Mouse (Mus musculus) neural tube, embryonic 15.5 days (tissue): ENCODE data around the gene Entpd8. TPM values are rescaled to one million over a fixed set of nuclear protein-coding genes. Genes with fewer than 3 reads are reported as not detected.
A peak's percentile ranks its signal among the peaks of the same experiment; 100 is the strongest.

Experiments used
- ATAC-seq: fragments of 200-750 bp; cut with Nextera tagmentation; 2 replicates; pipeline ENCODE4 v1.8.0; 2017; ENCODE audit warnings: mild to moderate bottlenecking, moderate TSS enrichment, moderate library complexity; ENCODE audit not compliant: low FRiP score
- H3K27ac ChIP-seq: fragments of 300-500 bp; sonication (generic); replicated peaks from 2 replicates; pipeline ENCODE4 v1.5.1; 2015; ENCODE audit warnings: mild to moderate bottlenecking, inconsistent platforms
- H3K27me3 ChIP-seq: fragments of 300-500 bp; sonication (generic); replicated peaks from 2 replicates; pipeline ENCODE4 v1.6.1; 2015; ENCODE audit warnings: inconsistent platforms
- H3K36me3 ChIP-seq: fragments of 300-500 bp; sonication (generic); 2 replicates; pipeline ENCODE4 v1.6.1; 2015; ENCODE audit warnings: inconsistent platforms
- H3K4me1 ChIP-seq: fragments of 300-500 bp; sonication (generic); 2 replicates; pipeline ENCODE4 v1.6.1; 2015; ENCODE audit warnings: inconsistent platforms
- H3K4me2 ChIP-seq: fragments of 300-500 bp; sonication (generic); 2 replicates; pipeline ENCODE4 v1.6.1; 2015; ENCODE audit warnings: inconsistent platforms, mild to moderate bottlenecking, moderate library complexity
- H3K4me3 ChIP-seq: fragments of 300-500 bp; sonication (generic); replicated peaks from 2 replicates; pipeline ENCODE4 v1.5.1; 2015; ENCODE audit warnings: mild to moderate bottlenecking, inconsistent platforms
- H3K9ac ChIP-seq: fragments of 300-500 bp; sonication (generic); replicated peaks from 2 replicates; pipeline ENCODE4 v1.6.1; 2015; ENCODE audit warnings: mild to moderate bottlenecking, inconsistent platforms
- H3K9me3 ChIP-seq: fragments of 300-500 bp; sonication (generic); replicated peaks from 2 replicates; pipeline ENCODE4 v1.6.1; 2016; ENCODE audit warnings: inconsistent platforms
- WGBS: fragments of 180-500 bp; shearing (Covaris S2); methylation state at CpG from one replicate; pipeline ENCODE4 v1.1.7; 2015; ENCODE audit warnings: mixed read lengths; 5-methylcytosine and 5-hydroxymethylcytosine counted together
- polyA plus RNA-seq: library from polyadenylated mRNA; unstranded; fragments of >200 nt; fragmentation: Nextera tagmentation; extraction: Ambion mirVana; gene quantifications from 2 replicates; pipeline ENCODE4 v1.2.1, GENCODE M21; 2015

The Entpd8 gene
- polyA plus RNA-seq: 0.43 TPM in 1 of 2 replicates, not detected in the other

DNA sequence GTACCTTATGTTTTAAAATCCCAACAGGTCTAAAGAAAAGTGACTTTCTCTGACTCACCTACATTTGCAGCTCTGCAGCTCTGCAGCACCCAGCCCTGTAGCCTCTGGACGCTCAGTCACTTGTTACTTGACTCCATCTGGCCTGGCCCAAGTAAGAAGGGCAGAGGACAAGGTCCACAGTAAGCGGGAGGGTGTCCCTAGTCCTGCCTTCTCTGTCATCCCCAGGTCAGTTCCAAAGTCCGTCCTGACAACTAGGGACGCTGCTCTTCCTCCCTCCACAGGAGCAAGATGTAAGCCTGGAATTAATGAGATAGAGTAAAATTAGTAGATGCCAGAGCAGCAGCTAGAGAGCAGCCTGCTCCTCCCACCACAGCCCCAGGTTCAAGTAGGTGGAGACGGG lies at the start of gene Entpd8:
TSS of gene Entpd8 (plus strand) at position 229 of the 400 bp plus-strand sequence.
- 68% methylated on average over 5 of the region's 5 CpGs for WGBS
- no peak within 1 kb of the TSS for H3K4me2 ChIP-seq
- H3K36me3 ChIP-seq: no peaks in the 10 kb centered on the region
- H3K27me3 ChIP-seq: no peaks in the 10 kb centered on the region
- H3K9ac ChIP-seq: no peak within 1 kb of the TSS
- H3K4me3 ChIP-seq: no peak within 1 kb of the TSS
- no peak within 1 kb of the TSS for H3K27ac ChIP-seq
- ATAC-seq: no peak
- no peaks in the 10 kb centered on the region for H3K4me1 ChIP-seq
- H3K9me3 ChIP-seq: no peaks in the 10 kb centered on the region

DNA sequence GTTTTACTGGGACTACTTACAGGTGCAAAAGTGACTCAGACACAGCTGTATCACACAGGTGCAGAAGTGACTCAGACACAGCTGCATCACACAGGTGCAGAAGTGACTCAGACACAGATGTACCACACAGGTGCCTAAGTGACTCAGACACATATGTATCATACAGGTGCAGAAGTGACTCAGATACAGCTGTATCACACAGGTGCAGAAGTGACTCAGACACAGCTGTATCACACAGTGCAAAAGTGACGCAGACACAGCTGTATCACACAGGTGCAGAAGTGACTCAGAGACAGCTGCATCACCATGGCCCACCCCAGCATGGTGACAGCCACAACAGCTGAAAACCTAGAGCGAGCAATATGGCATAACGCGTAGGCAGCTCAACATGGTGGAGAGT lies 45.1 kb upstream of the Entpd8 start:
- H3K9me3 ChIP-seq: no peaks in the 10 kb centered on the region
- no peak overlapping the region for H3K9ac ChIP-seq
- 98% methylated on average over 4 of the region's 4 CpGs for WGBS
- no peaks in the 10 kb centered on the region for H3K27me3 ChIP-seq
- H3K4me3 ChIP-seq: no peak overlapping the region
- no peak for ATAC-seq
- H3K4me1 ChIP-seq: no peaks in the 10 kb centered on the region
- no peak overlapping the region for H3K4me2 ChIP-seq
- H3K27ac ChIP-seq: no peak overlapping the region
- no peaks in the 10 kb centered on the region for H3K36me3 ChIP-seq

DNA sequence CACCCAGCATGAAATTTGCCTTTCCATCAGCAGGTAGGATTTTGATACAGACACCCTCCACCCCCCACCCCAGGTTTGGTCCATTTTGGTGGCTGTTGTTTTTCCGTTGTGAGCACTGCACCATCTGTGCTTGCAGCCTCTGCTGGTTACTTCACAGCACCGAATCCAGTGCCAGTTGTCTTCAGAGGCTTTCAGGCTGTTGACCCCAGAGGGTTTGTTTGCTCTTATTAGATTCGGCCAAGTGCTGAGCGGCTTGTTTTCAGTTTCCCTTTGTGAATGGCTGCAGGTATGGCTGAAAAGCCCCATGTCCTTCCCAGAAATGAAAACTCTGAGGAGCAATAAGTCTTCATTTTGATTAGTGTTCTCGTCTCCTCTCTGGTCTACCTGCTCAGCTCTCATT lies 40.0 kb upstream of the Entpd8 start:
- H3K9ac ChIP-seq: no peak overlapping the region
- H3K27ac ChIP-seq: no peak overlapping the region
- no peaks in the 10 kb centered on the region for H3K27me3 ChIP-seq
- no peak for ATAC-seq
- no peaks in the 10 kb centered on the region for H3K4me1 ChIP-seq
- no peaks in the 10 kb centered on the region for H3K36me3 ChIP-seq
- no peak overlapping the region for H3K4me3 ChIP-seq
- no peak overlapping the region for H3K4me2 ChIP-seq
- H3K9me3 ChIP-seq: no peaks in the 10 kb centered on the region
- WGBS: 85% methylated on average over 5 of the region's 5 CpGs

DNA sequence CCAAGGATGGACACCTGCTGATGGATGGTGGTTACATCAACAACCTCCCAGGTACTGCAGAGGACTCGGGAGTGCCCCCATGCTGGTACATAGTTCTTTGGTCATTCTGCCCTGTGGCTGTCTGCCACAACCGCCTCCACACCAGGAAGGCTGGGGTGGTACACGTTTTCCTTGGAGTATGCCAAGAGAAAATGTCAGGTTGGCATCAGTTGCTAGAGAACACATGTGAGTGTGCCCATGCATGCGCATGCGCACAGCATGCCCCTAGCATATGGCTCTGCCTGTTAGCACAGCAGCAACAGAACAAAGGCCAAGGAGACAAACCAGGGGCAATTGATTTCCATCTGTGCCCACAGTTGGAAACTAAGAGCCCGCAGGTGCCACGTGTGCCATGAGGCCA lies 29.2 kb upstream of the Entpd8 start:
- 85% methylated on average over 7 of the region's 7 CpGs for whole genome bisulfite sequencing
- no peak overlapping the region for H3K4me2 ChIP-seq
- H3K4me1 ChIP-seq: peaks cover 16% of the 10 kb centered on the region
- H3K27me3 ChIP-seq: no peaks in the 10 kb centered on the region
- 0 out of 2 replicates have a peak, but pooled peaks cover under 1% of the 10 kb centered on the region for H3K36me3 ChIP-seq
- no peak overlapping the region for H3K4me3 ChIP-seq
- H3K27ac ChIP-seq: no peak overlapping the region
- ATAC-seq: no peak
- no peak overlapping the region for H3K9ac ChIP-seq
- no peaks in the 10 kb centered on the region for H3K9me3 ChIP-seq

DNA sequence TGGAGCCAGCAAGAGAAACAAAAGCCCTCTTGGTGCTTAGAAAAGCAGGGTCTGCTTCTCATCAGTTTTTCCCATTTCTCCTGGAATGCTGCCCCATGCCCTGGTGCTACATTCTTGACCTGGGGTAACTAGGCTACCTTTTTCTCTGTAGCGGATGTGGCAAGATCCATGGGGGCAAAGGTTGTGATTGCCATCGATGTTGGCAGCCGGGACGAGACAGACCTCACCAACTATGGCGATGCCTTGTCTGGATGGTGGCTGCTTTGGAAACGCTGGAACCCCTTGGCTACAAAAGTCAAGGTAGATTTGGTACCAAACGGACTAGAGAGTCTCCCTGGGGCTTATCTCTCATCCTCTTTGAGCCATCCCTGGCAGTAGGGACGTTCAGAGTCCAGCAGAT lies 28.7 kb upstream of the Entpd8 start:
- ATAC-seq: no peak
- H3K9ac ChIP-seq: no peak overlapping the region
- H3K27ac ChIP-seq: no peak overlapping the region
- H3K9me3 ChIP-seq: no peaks in the 10 kb centered on the region
- H3K4me2 ChIP-seq: no peak overlapping the region
- no peak overlapping the region for H3K4me3 ChIP-seq
- WGBS: 87% methylated on average over 8 of the region's 8 CpGs
- H3K4me1 ChIP-seq: peaks cover 22% of the 10 kb centered on the region
- no peaks in the 10 kb centered on the region for H3K27me3 ChIP-seq
- peaks cover 4% of the 10 kb centered on the region; the same call in 1 of the 2 replicates for H3K36me3 ChIP-seq

DNA sequence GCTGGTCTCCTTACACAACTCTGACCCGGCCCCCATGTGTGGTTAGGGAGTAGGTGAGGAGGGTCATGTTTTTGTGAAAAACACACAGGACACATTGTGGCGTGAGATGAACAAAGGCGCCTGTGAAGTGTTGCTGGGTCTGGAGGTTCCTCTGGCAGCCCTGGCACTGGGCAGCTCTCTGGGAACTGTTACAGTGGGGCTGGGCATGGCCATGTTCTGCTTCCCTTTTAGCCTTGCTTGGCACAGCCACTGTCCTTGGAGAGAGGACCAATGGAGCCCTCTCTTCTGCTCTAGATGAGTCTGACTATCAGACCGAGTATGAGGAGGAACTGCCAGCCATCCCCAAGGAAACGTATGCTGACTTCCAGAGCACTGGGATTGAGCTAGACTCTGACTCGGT lies 27.0 kb upstream of the Entpd8 start:
- H3K36me3 ChIP-seq: peaks cover 18% of the 10 kb centered on the region
- 94% methylated on average over 6 of the region's 6 CpGs for WGBS
- ATAC-seq: no peak
- no peaks in the 10 kb centered on the region for H3K27me3 ChIP-seq
- H3K4me1 ChIP-seq: peaks cover 23% of the 10 kb centered on the region
- no peak overlapping the region for H3K4me2 ChIP-seq
- no peak overlapping the region for H3K4me3 ChIP-seq
- H3K27ac ChIP-seq: no peak overlapping the region
- H3K9me3 ChIP-seq: no peaks in the 10 kb centered on the region
- H3K9ac ChIP-seq: no peak overlapping the region

DNA sequence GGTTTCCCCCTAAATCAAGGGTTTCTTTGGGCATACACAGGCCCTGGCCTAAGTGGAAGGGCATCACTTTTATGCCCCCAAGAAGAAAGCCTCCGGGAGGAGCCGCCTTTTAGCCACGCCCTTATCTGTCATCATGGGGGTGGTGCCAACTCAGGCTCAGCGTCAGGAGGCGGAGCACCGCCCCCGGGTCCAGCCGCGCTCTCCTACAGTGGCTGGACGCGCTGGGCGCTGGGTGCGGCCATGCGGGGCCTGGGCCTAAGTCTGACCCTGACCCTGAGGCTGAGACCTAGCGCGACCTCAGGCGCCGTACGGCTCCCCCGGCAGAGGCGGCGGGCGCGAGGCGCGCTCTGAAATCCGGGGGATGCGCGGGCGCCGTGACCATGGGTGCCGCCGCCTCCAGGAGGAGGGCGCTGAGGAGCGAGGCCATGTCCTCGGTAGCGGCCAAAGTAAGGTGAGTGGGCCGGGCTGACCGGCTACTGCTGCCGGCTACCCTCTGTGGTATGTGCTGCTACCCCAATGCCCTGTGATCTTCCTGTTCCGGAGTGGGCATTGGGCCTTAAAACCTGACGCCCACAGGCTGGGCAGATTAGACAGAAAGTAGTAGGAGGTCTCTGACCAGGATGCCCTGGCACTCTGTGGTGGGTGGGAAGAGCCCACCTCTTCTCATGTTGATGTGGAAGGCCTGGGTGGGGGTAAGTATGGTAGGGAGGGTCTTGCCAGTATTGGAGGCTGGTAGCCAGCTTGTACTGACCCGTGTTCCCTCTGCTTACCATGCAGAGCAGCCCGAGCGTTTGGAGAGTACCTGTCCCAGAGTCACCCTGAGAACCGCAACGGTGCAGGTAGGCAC lies 25.7 kb upstream of the Entpd8 start, which contains the start of gene Nsmf:
TSS of gene Nsmf (plus strand) at position 135 of the 847 bp plus-strand sequence.
- no peaks in the 10 kb centered on the region for H3K9me3 ChIP-seq
- H3K36me3 ChIP-seq: peaks cover 30% of the 10 kb centered on the region
- WGBS: 4% methylated on average over 47 of the region's 47 CpGs
- H3K4me3 ChIP-seq: peak within 1 kb of the TSS; percentile 83
- H3K9ac ChIP-seq: peak within 1 kb of the TSS; percentile 85
- peaks cover 23% of the 10 kb centered on the region for H3K4me1 ChIP-seq
- H3K27me3 ChIP-seq: no peaks in the 10 kb centered on the region
- H3K27ac ChIP-seq: peak within 1 kb of the TSS; percentile 80
- H3K4me2 ChIP-seq: peak within 1 kb of the TSS; percentile 95
- ATAC-seq: peak; percentile 93

DNA sequence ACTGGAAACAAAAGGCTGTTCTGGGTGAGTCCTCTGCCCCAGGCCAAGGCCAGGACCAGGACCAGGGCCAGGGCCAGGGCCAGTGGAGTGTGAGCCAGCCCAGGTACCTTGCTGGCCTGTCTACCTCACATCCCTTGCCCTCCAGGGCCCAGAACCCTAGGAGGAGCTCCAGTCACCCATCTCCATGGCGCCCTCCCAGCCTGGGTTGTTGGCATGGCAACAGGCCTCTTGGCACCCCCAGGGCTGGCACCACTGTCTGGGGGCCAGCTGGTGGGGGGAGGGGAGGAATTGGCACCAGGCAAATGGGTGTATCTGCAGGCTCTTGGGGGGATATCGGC lies 25.1 kb upstream of the Entpd8 start:
- peak overlapping the region; percentile 95 for H3K4me2 ChIP-seq
- peak overlapping the region; percentile 83 for H3K4me3 ChIP-seq
- peaks cover 23% of the 10 kb centered on the region for H3K4me1 ChIP-seq
- 27% methylated on average over 2 of the region's 2 CpGs for WGBS
- peak; percentile 35; the same call in 1 of the 2 replicates for ATAC-seq
- H3K9ac ChIP-seq: peak overlapping the region; percentile 85
- no peaks in the 10 kb centered on the region for H3K9me3 ChIP-seq
- H3K36me3 ChIP-seq: peaks cover 36% of the 10 kb centered on the region
- no peaks in the 10 kb centered on the region for H3K27me3 ChIP-seq
- H3K27ac ChIP-seq: peak overlapping the region; percentile 80; the same call in 1 of the 2 replicates

DNA sequence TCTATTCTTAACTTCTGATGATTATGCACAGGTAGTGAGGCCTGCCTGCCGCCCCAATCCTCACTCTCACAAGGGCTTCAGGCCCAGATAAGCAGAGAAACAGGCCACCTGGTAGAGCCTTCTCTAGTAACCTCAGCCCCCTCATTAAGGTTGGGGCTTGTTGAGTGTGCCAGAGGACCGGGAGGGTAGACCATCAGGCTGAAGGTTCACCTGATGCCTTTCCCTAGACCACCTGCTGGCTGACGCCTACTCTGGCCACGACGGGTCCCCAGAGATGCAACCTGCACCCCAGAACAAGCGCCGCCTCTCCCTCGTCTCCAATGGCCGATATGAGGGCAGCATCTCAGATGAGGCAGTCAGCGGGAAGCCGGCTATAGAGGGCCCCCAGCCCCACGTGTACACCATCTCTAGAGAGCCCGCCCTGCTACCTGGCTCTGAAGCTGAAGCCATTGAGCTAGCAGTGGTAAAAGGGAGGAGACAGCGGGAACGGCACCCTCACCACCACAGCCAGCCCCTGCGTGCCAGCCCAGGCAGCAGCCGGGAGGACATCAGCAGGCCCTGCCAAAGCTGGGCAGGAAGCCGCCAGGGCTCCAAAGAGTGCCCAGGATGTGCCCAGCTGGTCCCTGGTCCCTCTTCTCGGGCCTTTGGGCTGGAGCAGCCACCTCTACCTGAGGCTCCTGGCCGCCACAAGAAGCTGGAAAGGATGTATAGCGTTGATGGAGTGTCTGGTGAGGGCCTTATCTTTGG lies 24.5 kb upstream of the Entpd8 start:
- H3K4me2 ChIP-seq: peak overlapping the region; percentile 95
- H3K4me1 ChIP-seq: peaks cover 23% of the 10 kb centered on the region
- H3K27ac ChIP-seq: peak overlapping the region; percentile 80; the same call in 1 of the 2 replicates
- ATAC-seq: no peak
- H3K9ac ChIP-seq: peak overlapping the region; percentile 85
- peak overlapping the region; percentile 83 for H3K4me3 ChIP-seq
- 82% methylated on average over 21 of the region's 21 CpGs for WGBS
- no peaks in the 10 kb centered on the region for H3K27me3 ChIP-seq
- no peaks in the 10 kb centered on the region for H3K9me3 ChIP-seq
- H3K36me3 ChIP-seq: peaks cover 41% of the 10 kb centered on the region

DNA sequence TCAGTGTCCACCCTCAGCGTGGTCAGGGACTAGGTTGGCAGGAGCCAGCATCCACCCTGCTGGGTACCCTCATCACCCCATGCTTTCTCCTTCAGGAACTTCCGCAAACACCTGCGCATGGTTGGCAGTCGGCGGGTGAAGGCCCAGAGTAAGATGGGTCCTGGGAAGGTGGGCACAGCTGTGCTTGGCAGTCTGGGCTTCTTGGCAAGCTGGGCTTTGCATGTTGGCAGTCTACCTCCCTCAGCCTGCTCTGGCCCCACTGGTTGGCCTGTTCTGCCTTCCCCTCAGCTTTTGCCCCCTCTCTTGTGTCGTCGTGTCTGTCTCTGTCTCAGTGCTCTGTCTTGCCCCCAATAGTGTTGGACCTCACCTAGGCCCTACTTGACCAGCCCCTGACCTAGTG lies 21.2 kb upstream of the Entpd8 start:
- no peak overlapping the region for H3K4me3 ChIP-seq
- no peaks in the 10 kb centered on the region for H3K27me3 ChIP-seq
- no peak overlapping the region for H3K27ac ChIP-seq
- peaks cover 65% of the 10 kb centered on the region for H3K36me3 ChIP-seq
- ATAC-seq: no peak
- no peak overlapping the region for H3K9ac ChIP-seq
- H3K9me3 ChIP-seq: no peaks in the 10 kb centered on the region
- peaks cover 22% of the 10 kb centered on the region for H3K4me1 ChIP-seq
- no peak overlapping the region for H3K4me2 ChIP-seq
- 89% methylated on average over 7 of the region's 7 CpGs for whole genome bisulfite sequencing

DNA sequence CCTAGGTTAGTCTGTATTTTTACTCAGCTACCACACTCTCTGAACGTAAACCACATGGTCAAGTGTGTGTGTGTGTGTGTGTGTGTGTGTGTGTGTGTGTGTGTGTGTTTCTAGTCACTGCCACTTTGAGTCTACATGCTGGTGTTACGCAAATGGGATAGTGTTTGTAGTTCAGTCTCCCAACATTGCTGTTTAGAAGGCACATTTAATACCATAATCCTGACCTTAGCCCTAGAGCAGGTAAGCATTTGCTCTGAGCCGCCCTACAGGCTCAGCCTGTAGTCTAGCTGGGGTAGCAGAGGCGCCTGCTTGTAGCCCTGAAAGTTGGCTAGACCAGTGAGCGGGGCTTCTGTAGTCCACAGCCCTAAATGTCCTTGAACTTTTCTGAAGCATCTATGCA lies 16.6 kb upstream of the Entpd8 start:
- 94% methylated on average over 5 of the region's 5 CpGs for WGBS
- ATAC-seq: no peak
- H3K4me1 ChIP-seq: no peaks in the 10 kb centered on the region
- H3K36me3 ChIP-seq: peaks cover 44% of the 10 kb centered on the region
- H3K27me3 ChIP-seq: no peaks in the 10 kb centered on the region
- H3K27ac ChIP-seq: no peak overlapping the region
- H3K4me3 ChIP-seq: no peak overlapping the region
- H3K4me2 ChIP-seq: no peak overlapping the region
- no peaks in the 10 kb centered on the region for H3K9me3 ChIP-seq
- no peak overlapping the region for H3K9ac ChIP-seq

DNA sequence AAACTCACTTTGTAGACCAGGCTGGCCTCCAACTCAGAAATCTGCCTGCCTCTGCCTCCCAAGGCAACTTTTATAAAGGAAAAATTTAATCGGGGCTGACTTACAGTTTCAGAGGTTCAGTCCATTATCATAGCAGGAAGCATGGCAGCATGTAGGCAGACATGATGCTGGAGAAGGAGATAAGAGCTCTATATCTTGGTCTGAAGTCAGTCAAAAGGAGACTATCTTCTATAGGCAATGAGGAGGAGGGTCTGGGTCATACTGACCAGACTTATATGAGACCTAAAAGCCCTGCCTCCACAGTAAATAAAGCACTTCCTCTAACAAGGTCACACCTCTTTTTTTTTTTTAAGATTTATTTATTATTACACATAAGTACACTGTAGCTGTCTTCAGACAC lies 15.8 kb upstream of the Entpd8 start:
- Histone ChIP-seq H3K36me3 (peaks cover 36% of the 10 kb centered on the region), H3K4me1 (no peaks in the 10 kb centered on the region), H3K4me3 (no peak overlapping the region), H3K27me3 (no peaks in the 10 kb centered on the region), H3K9me3 (no peaks in the 10 kb centered on the region), H3K27ac (no peak overlapping the region), H3K9ac (no peak overlapping the region), H3K4me2 (no peak overlapping the region)
- WGBS: 97% methylated on average over 1 of the region's 1 CpGs
- ATAC-seq: no peak
